Mouse (Mus musculus) right cerebral cortex, adult 18-20 months (tissue): ENCODE results near the gene Spock1.

ENCODE experiments used
- DNase-seq: peaks from one replicate; pipeline ENCODE4 v3.0.0; 2022; ENCODE audit warnings: mixed read lengths

Spock1 gene

GRCm38 (mm10) chr13:57722329-57722936, 185.7 kb downstream of the Spock1 start:
- no peak for DNase-seq

GRCm38 (mm10) chr13:57721524-57722279, 186.4 kb downstream of the Spock1 start:
- DNase-seq: peak; percentile 63

- no peak for DNase-seq
Measured at GRCm38 (mm10) chr13:57718087-57718486, 190.0 kb downstream of the Spock1 start.

- DNase-seq: no peak
Measured at GRCm38 (mm10) chr13:57712910-57713309, 195.2 kb downstream of the Spock1 start.

GRCm38 (mm10) chr13:57708425-57708824, 199.7 kb downstream of the Spock1 start:
- no peak for DNase-seq

GRCm38 (mm10) chr13:57702966-57703365, 205.2 kb downstream of the Spock1 start:
- no peak for DNase-seq

- no peak for DNase-seq
Measured at GRCm38 (mm10) chr13:57696685-57697084, 211.4 kb downstream of the Spock1 start.

GRCm38 (mm10) chr13:57688926-57689325, 219.2 kb downstream of the Spock1 start:
- DNase-seq: peak; percentile 21

GRCm38 (mm10) chr13:57686437-57686836, 221.7 kb downstream of the Spock1 start:
- peak; percentile 63 for DNase-seq

- peak; percentile 74 for DNase-seq
Measured at GRCm38 (mm10) chr13:57685201-57685600, 222.9 kb downstream of the Spock1 start.

- no peak for DNase-seq
Measured at GRCm38 (mm10) chr13:57679591-57679990, 228.5 kb downstream of the Spock1 start.

- DNase-seq: no peak
Measured at GRCm38 (mm10) chr13:57676820-57677219, 231.3 kb downstream of the Spock1 start.

GRCm38 (mm10) chr13:57673399-57673798, 234.7 kb downstream of the Spock1 start:
- DNase-seq: no peak

- DNase-seq: no peak
Measured at GRCm38 (mm10) chr13:57672762-57673161, 235.4 kb downstream of the Spock1 start.

- no peak for DNase-seq
Measured at GRCm38 (mm10) chr13:57671919-57672318, 236.2 kb downstream of the Spock1 start.

- no peak for DNase-seq
Measured at GRCm38 (mm10) chr13:57671322-57671721, 236.8 kb downstream of the Spock1 start.

- DNase-seq: no peak
Measured at GRCm38 (mm10) chr13:57667621-57668020, 240.5 kb downstream of the Spock1 start.

- peak; percentile 53 for DNase-seq
Measured at GRCm38 (mm10) chr13:57666173-57666842, 241.8 kb downstream of the Spock1 start.

GRCm38 (mm10) chr13:57662554-57662953, 245.6 kb downstream of the Spock1 start:
- no peak for DNase-seq

GRCm38 (mm10) chr13:57660523-57660922, 247.6 kb downstream of the Spock1 start:
- DNase-seq: no peak

GRCm38 (mm10) chr13:57659872-57660271, 248.3 kb downstream of the Spock1 start:
- no peak for DNase-seq

GRCm38 (mm10) chr13:57656606-57657005, 251.5 kb downstream of the Spock1 start:
- DNase-seq: no peak

GRCm38 (mm10) chr13:57654362-57654761, 253.8 kb downstream of the Spock1 start:
- DNase-seq: no peak

GRCm38 (mm10) chr13:57651236-57651635, 256.9 kb downstream of the Spock1 start:
- no peak for DNase-seq
